Mouse (Mus musculus) hindbrain, embryonic 11.5 days (tissue): ENCODE measurements around the gene Pou2f2. TPM values are rescaled to one million over a fixed set of nuclear protein-coding genes. Genes with fewer than 3 reads are reported as not detected.
"Not testable (repeated sequence)": the region's sequence is repeated elsewhere in the genome, so short reads cannot be mapped to it uniquely, and the experiment has no call there.

Experiments used
- ATAC-seq: fragments of 200-750 bp; cut with Nextera tagmentation; 2 replicates; pipeline ENCODE4 v1.8.0; 2017; ENCODE audit warnings: mild to moderate bottlenecking, moderate TSS enrichment, moderate library complexity; ENCODE audit not compliant: low FRiP score
- DNase-seq: peaks from one replicate; pipeline ENCODE4 v3.0.0-alpha.2; 2015; ENCODE audit warnings: low spot score
- H3K27ac ChIP-seq: fragments of 300-500 bp; sonication (generic); 2 replicates; pipeline ENCODE4 v1.5.1; 2014; ENCODE audit warnings: mild to moderate bottlenecking, low read depth, low read length
- H3K27me3 ChIP-seq: fragments of 300-500 bp; sonication (generic); 2 replicates; pipeline ENCODE4 v1.6.1; 2014; ENCODE audit warnings: mild to moderate bottlenecking, low read length, moderate library complexity, mixed read lengths; ENCODE audit not compliant: control insufficient read depth, insufficient read depth
- H3K36me3 ChIP-seq: fragments of 300-500 bp; sonication (generic); 2 replicates; pipeline ENCODE4 v1.6.1; 2014; ENCODE audit warnings: mild to moderate bottlenecking, low read length, moderate library complexity, mixed read lengths; ENCODE audit not compliant: control insufficient read depth, insufficient read depth
- H3K4me1 ChIP-seq: fragments of 300-500 bp; sonication (generic); replicated peaks from 2 replicates; pipeline ENCODE4 v1.6.1; 2014; ENCODE audit warnings: low read length, mixed read lengths; ENCODE audit not compliant: control insufficient read depth, insufficient read depth
- H3K4me2 ChIP-seq: fragments of 300-500 bp; sonication (generic); replicated peaks from 2 replicates; pipeline ENCODE4 v1.6.1; 2014; ENCODE audit warnings: mild to moderate bottlenecking, low read depth, low read length
- H3K4me3 ChIP-seq: fragments of 300-500 bp; sonication (generic); 2 replicates; pipeline ENCODE4 v1.5.1; 2014; ENCODE audit warnings: low read depth, low read length
- H3K9ac ChIP-seq: fragments of 300-500 bp; sonication (generic); 2 replicates; pipeline ENCODE4 v1.6.1; 2014; ENCODE audit warnings: low read depth, low read length
- H3K9me3 ChIP-seq: fragments of 300-500 bp; sonication (generic); 2 replicates; pipeline ENCODE4 v1.6.1; 2016; ENCODE audit warnings: low read length; ENCODE audit not compliant: control insufficient read depth
- WGBS: fragments of 180-500 bp; shearing (Covaris S2); extraction: QIAGEN DNeasy Blood & Tissue Kit; methylation state at CpG from one replicate; pipeline ENCODE4 v1.1.7; 2014; 5-methylcytosine and 5-hydroxymethylcytosine counted together
- polyA plus RNA-seq: library from polyadenylated mRNA; unstranded; fragments of >200 nt; fragmentation: Nextera tagmentation; extraction: Ambion mirVana; gene quantifications from 2 replicates; pipeline ENCODE4 v1.2.1, GENCODE M21; 2014

Gene Pou2f2
- polyA plus RNA-seq, 1 experiment from 2014 or later, result 51.9 TPM

DNA sequence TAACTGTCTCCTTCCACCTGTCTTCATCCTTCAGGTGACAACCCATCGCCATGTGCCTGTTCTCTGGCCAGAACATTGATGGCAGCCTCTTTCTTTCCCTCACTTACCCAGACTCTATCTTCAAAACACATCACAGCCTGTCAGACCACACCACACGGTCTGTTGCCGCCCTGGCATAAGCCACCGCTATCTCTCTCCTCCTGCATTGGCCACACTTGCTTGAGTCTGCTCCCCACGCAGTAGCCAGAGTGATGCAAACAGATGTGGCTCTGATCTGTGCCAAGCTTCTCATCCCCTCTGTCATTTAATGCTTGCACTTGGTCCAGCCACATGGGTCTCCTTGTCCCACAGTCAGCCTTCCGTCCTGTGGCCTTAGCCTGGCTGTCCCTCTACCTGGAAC is 116.2 kb downstream of the Pou2f2 start:
- Histone ChIP-seq H3K9me3 (no peaks in the 10 kb centered on the region), H3K27me3 (no peaks in the 10 kb centered on the region), H3K4me3 (no peak overlapping the region), H3K4me2 (no peak overlapping the region), H3K27ac (no peak overlapping the region), H3K9ac (no peak overlapping the region), H3K4me1 (peaks cover 3% of the 10 kb centered on the region; the same call in 1 of the 2 replicates), H3K36me3 (peaks cover 15% of the 10 kb centered on the region)
- no peak for ATAC-seq
- 94% methylated on average over 6 of the region's 6 CpGs for WGBS
- no peak for DNase-seq

DNA sequence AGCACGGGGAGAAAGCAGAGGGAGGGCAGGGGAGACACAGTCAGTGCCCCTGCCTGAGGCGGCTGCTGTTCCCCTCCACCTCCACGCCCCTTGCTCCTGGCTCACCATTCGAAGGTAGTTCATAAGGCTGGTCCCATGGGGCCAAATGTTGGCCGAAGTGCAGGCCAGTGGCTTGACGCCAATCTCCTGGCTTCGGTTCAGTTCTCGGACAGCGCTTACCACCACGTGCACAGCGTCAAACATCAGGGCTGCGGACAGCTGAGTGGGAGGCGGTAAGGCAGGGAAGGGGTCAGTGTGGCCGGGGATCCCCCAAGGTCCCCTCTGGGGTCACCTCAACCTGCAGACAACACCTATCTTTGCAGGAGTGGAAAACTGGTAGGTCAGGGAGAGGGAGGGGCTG is 120.7 kb downstream of the Pou2f2 start:
- H3K36me3 ChIP-seq, result peaks cover 34% of the 10 kb centered on the region
- H3K27me3 ChIP-seq, result no peaks in the 10 kb centered on the region
- H3K4me3 ChIP-seq, result no peak overlapping the region
- H3K9ac ChIP-seq, result no peak overlapping the region
- H3K9me3 ChIP-seq, result no peaks in the 10 kb centered on the region
- no peak overlapping the region for H3K4me2 ChIP-seq
- H3K27ac ChIP-seq, result no peak overlapping the region
- no peak for ATAC-seq
- no peaks in the 10 kb centered on the region for H3K4me1 ChIP-seq
- no peak for DNase-seq
- WGBS, result 93% methylated on average over 14 of the region's 14 CpGs

DNA sequence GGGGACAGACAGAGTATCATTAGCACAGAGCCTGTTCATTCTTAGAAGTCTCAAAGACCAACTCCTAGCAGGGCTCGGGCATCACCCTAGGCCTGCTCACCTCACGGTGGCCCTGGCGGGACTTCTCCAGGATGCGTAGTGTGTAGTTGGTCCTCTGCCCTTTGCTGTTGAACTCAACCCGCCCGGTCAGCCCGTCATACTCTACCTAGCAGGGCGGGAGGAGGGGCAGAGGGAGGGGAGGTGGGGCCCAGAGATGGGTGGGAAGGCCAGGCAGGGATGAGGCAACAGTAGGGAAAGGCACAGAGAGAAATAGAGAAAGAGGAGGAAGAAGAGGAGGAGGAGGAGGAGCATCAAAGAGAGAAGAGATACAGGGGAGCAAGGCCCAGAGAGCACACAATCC is 121.1 kb downstream of the Pou2f2 start:
- Histone ChIP-seq H3K36me3 (peaks cover 34% of the 10 kb centered on the region), H3K4me1 (no peaks in the 10 kb centered on the region), H3K9me3 (no peaks in the 10 kb centered on the region), H3K9ac (no peak overlapping the region), H3K4me2 (no peak overlapping the region), H3K27ac (no peak overlapping the region), H3K4me3 (no peak overlapping the region), H3K27me3 (no peaks in the 10 kb centered on the region)
- 93% methylated on average over 8 of the region's 8 CpGs for WGBS
- ATAC-seq (no peak), DNase-seq (no peak)

DNA sequence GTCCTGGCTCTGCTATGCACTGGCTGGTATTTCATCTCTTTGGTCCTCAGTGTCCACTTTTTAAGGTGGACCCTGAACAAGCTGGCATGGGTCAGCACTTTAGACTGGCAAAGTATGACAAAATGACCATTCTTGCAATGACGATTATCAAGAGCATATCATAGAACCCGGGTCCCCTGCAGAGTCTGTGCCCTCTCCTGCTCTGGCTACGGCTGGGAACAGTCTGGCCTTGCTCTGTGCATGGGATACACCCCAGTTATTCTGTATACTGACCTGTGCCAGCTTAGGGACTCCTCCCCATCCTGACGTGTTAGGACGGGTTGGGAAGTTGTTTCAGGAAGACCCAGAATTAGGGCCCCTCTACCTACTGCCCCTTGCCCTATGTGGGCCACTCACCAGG is 121.6 kb downstream of the Pou2f2 start:
- DNase-seq, result no peak
- Histone ChIP-seq H3K27ac (no peak overlapping the region), H3K9me3 (no peaks in the 10 kb centered on the region)

DNA sequence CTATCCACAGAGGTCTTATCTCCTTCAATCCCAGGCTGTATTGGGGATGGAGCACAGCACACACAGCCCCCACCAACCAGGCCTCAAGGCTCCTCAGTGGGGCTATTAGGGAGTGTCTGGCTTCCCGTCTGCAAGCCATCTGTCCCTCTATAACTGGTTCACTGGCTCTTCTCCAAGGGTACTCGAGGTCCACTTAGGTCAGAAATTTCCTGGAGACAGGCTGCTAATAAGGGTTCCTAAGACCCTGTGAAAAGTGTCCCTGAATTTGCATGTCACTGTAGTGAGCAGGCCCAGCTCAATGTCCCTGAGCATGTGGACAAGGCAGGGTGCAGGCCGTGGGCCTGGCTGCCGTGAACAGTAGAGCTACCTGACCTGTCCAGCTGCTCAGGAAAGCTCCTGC is 122.6 kb downstream of the Pou2f2 start:
- H3K4me3 ChIP-seq, result no peak overlapping the region

More for the DNA sequence above, 121.6 kb downstream of the Pou2f2 start:
- peaks cover 32% of the 10 kb centered on the region for H3K36me3 ChIP-seq
- H3K27me3 ChIP-seq, result no peaks in the 10 kb centered on the region
- no peak for ATAC-seq
- H3K9ac ChIP-seq, result no peak overlapping the region
- H3K4me3 ChIP-seq, result no peak overlapping the region
- no peak overlapping the region for H3K4me2 ChIP-seq
- WGBS, result 89% methylated on average over 5 of the region's 5 CpGs
- no peaks in the 10 kb centered on the region for H3K4me1 ChIP-seq

DNA sequence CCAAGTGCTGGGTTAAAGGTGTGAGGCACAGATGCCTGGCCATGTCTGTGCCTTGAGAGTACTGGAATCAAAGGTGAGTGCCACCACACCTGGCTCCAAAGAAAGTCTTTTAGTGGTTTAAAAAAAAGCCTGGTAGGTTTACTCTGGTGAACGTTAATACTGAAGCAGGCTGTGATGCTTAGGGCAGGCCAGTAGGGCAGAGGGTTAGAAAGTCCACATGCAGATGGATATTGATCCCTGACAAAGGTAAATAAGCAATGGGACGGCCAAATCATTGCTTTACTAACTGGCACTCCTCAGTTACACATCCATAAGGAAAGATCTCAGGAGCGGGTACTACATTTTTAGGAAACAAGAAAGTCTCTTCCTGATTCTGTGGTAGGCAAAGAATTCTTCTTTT is 126.9 kb downstream of the Pou2f2 start:
- Histone ChIP-seq H3K4me2 (no peak overlapping the region), H3K27me3 (no peaks in the 10 kb centered on the region), H3K36me3 (peaks cover 20% of the 10 kb centered on the region), H3K4me1 (no peaks in the 10 kb centered on the region), H3K27ac (no peak overlapping the region), H3K9me3 (no peaks in the 10 kb centered on the region), H3K4me3 (no peak overlapping the region), H3K9ac (no peak overlapping the region)
- no peak for ATAC-seq
- WGBS, result 84% methylated on average over 3 of the region's 3 CpGs
- no peak for DNase-seq

More for the DNA sequence above, 122.6 kb downstream of the Pou2f2 start:
- Histone ChIP-seq H3K27me3 (no peaks in the 10 kb centered on the region), H3K9me3 (no peaks in the 10 kb centered on the region), H3K4me1 (no peaks in the 10 kb centered on the region), H3K27ac (no peak overlapping the region), H3K4me2 (no peak overlapping the region), H3K36me3 (peaks cover 31% of the 10 kb centered on the region), H3K9ac (no peak overlapping the region)
- 81% methylated on average over 4 of the region's 4 CpGs for WGBS
- ATAC-seq, result no peak
- no peak for DNase-seq

DNA sequence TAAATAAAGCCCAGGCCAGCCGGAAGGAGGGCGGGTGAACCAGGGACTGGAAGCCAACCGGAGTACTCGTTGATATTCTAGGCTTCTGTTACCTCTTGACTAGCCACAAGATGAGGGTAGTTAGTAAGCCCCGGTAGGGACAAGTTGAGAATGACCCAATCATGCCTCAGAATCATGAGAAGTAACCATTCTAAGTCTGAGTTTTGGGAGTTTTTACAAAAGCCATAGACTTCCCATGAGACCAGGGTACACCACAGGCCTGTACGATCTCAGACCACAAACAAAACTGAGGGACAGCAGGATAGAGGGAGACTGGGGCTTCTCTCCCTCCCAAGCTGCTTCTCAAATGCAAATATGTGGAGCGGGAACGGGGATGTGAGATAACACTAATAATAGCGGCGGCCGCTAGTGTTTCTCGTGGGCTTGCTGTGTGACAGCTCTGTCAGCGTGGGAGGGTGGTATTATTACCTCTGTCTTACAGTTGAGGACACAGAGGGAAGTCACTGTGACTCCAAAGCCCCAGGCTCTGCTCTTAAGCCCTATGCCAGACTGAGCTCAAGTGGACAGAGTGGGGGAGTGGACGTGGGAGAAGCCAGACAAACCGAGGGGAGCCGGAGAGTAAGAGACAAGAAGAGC is 130.1 kb downstream of the Pou2f2 start:
- no peak overlapping the region for H3K9ac ChIP-seq
- H3K36me3 ChIP-seq, result 0 out of 2 replicates have a peak, but pooled peaks cover under 1% of the 10 kb centered on the region
- no peaks in the 10 kb centered on the region for H3K9me3 ChIP-seq
- no peaks in the 10 kb centered on the region for H3K4me1 ChIP-seq
- no peak for ATAC-seq
- no peak overlapping the region for H3K27ac ChIP-seq
- WGBS, result 85% methylated on average over 16 of the region's 16 CpGs
- no peak for DNase-seq
- no peaks in the 10 kb centered on the region for H3K27me3 ChIP-seq
- H3K4me2 ChIP-seq, result no peak overlapping the region
- no peak overlapping the region for H3K4me3 ChIP-seq

DNA sequence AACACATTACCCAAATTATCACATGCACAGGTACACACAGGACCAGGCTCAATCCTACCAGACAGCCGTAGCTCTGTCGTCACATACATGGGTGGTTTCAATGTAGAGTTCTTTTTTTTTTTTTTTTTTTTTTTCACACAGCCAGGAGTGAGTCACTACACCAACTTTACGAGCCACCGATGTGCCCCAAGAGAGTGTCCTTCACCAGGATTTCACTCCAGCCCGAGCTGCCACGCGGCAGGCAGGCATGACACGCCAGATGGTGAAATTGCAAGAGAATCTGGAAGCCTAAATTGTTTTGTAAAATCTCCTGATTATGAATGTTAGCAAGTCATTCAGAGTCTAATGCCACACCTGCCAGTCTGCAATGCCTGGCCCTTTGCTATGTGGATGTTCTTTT is 132.2 kb downstream of the Pou2f2 start:
- no peaks in the 10 kb centered on the region for H3K36me3 ChIP-seq
- no peak for DNase-seq

DNA sequence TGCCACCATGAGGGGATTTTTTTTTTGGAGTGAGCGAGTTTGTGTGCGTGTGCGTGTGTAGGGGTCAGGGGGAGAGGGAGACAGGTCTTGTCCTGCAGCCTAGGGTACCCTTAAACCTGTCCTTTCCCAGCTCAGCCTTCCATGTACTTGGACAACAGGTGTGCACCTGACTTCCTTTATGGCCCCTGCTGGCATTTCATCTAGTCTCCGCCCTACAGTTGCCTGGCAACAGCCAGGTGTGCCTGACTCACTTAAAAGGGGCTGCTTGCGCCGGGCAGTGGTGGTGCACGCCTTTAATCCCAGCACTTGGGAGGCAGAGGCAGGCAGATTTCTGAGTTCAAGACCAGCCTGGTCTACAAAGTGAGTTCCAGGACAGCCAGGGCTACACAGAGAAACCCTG is 134.9 kb downstream of the Pou2f2 start:
- H3K36me3 ChIP-seq, ATAC-seq, H3K4me2 ChIP-seq, H3K27ac ChIP-seq, H3K27me3 ChIP-seq, H3K4me3 ChIP-seq, H3K9ac ChIP-seq, H3K4me1 ChIP-seq, DNase-seq, H3K9me3 ChIP-seq: not testable (repeated sequence)
- WGBS, result 90% methylated on average over 7 of the region's 7 CpGs

More for the DNA sequence above, 132.2 kb downstream of the Pou2f2 start:
- no peak overlapping the region for H3K4me3 ChIP-seq
- no peaks in the 10 kb centered on the region for H3K9me3 ChIP-seq
- no peaks in the 10 kb centered on the region for H3K27me3 ChIP-seq
- H3K9ac ChIP-seq, result no peak overlapping the region
- H3K4me2 ChIP-seq, result no peak overlapping the region
- ATAC-seq, result no peak
- 95% methylated on average over 8 of the region's 8 CpGs for WGBS
- H3K27ac ChIP-seq, result no peak overlapping the region
- no peaks in the 10 kb centered on the region for H3K4me1 ChIP-seq
